Mouse (Mus musculus): ENCODE results near the gene Slc35b3. TPM values are rescaled to one million over a fixed set of nuclear protein-coding genes. Genes with fewer than 3 reads are reported as not detected.

Gene Slc35b3
- polyA plus RNA-seq, 1 experiment from 2014 or later = 30.9 TPM

DNA sequence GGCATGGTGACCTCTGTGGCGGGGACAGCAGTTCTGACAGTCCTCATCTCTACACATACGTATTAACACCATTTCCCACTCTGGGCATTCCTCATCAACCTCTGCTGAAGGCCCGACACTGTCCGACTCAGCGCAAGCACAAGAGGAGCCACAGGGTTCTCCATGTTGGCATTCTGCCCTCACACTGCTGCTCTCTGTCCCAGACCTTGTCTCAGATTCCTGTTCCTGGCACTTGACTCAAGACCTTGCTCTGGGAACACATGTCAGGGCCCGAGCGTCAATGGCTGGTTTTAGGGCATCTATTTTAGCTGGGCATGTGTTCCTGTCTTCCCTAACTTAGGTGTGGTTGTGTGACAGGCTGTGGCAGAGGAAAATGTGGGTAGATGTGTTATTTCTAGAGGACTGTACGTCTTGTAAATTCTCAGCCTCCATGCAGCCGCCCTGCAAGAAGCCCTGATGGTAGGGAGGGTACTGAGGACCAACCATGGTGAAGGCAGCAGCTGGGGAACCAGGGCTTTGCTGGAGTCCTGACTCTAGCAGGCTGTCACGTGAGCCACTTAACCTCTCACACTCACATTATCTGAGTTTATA lies 24.7 kb downstream of the Slc35b3 start:
- Histone ChIP-seq H3K4me3 (no peak overlapping the region), H3K36me3 (peaks cover 43% of the 10 kb centered on the region), H3K9me3 (no peaks in the 10 kb centered on the region), H3K4me1 (no peaks in the 10 kb centered on the region), H3K4me2 (replicated peaks) (no peak overlapping the region), H3K27ac (replicated peaks) (no peak overlapping the region), H3K27me3 (no peaks in the 10 kb centered on the region), H3K9ac (replicated peaks) (no peak overlapping the region)
- 96% methylated on average over 10 of the region's 10 CpGs for WGBS
- ATAC-seq (replicated peaks) = no peak

DNA sequence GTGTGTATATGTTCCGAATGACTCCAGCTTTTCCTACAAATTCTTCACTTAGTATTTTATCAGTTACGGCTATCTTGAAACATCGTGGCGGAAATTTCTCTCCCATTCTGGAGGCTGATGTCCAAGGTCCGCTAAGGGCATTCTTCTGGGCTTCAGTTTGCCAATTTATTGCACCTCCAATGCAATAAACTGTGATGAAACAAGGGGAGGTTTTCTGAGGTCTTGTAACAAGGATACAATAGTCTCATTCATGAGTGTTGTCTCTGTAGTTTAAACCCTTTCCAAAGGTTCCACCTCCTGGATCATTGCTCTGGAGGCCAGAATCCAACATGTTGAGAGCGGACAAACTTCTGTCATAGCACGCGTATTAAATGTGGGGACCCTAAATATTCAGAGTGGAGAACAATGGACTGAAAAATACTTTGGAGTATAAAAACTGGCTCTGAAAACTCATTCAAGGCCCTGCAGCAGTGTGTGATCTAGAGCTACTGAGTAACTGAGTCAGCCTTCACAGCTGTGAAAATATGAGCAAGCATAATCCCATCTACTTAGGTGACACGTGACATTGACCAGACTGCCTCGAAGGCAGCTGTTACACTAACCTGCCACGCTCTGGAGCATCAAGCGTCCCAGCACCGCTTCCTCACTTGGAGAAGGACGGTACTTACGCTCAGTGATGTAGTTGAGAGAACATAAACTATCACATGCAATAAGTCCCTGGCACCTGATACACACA lies 30.7 kb downstream of the Slc35b3 start:
- H3K27me3 ChIP-seq = no peaks in the 10 kb centered on the region
- H3K9ac ChIP-seq (replicated peaks) = no peak overlapping the region
- peaks cover 14% of the 10 kb centered on the region for H3K36me3 ChIP-seq
- H3K4me3 ChIP-seq = no peak overlapping the region
- H3K27ac ChIP-seq (replicated peaks) = no peak overlapping the region
- H3K4me1 ChIP-seq = no peaks in the 10 kb centered on the region
- no peak for ATAC-seq (replicated peaks)
- WGBS = 96% methylated on average over 15 of the region's 15 CpGs
- no peaks in the 10 kb centered on the region for H3K9me3 ChIP-seq
- H3K4me2 ChIP-seq (replicated peaks) = no peak overlapping the region

DNA sequence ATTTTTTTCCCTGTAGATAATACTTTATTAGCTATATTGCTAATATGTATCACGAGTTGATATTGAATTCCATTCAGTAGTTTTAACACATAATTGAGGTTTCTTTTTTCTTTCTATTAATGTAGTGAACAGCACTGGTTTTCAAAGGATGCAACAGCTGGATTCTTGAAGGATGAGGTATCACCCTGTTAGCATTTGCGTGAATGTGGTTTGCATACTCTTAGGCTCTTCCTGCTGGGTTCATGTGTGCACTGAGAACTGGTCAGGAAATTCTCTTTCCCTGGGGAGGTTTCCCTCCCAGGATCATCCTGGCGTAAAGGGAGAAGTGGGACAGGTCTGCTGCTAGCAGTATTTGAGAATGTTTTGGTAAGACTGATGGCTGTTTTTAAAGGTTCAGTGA lies 38.0 kb downstream of the Slc35b3 start:
- Histone ChIP-seq H3K4me2 (replicated peaks) (no peak overlapping the region), H3K9me3 (no peaks in the 10 kb centered on the region), H3K27me3 (no peaks in the 10 kb centered on the region), H3K4me3 (no peak overlapping the region), H3K36me3 (no peaks in the 10 kb centered on the region), H3K27ac (replicated peaks) (no peak overlapping the region), H3K4me1 (peaks cover 8% of the 10 kb centered on the region; the same call in 1 of the 2 replicates), H3K9ac (replicated peaks) (no peak overlapping the region)
- WGBS = 63% methylated on average over 3 of the region's 3 CpGs
- no peak for ATAC-seq (replicated peaks)

DNA sequence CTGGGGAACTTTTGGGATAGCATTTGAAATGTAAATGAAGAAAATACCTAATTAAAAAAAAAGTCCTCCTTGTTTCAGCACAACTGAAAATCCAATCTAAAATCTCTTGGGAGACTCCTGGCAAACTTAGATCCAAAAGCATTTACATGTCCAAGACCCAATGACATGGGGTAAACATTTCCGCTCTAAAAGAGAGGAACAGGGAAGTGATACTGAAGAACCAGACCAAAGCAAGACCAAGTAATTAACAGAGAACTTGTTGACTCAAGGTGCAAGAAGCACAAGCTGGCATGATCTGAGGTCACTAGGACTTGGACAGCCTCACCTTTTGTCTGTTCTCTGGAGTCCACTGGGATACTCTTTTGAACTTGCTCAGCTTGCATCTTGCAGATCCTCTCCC lies 39.4 kb downstream of the Slc35b3 start:
- Histone ChIP-seq H3K27ac (replicated peaks) (no peak overlapping the region), H3K9me3 (no peaks in the 10 kb centered on the region), H3K9ac (replicated peaks) (no peak overlapping the region), H3K36me3 (no peaks in the 10 kb centered on the region), H3K27me3 (no peaks in the 10 kb centered on the region), H3K4me3 (no peak overlapping the region), H3K4me2 (replicated peaks) (no peak overlapping the region), H3K4me1 (peaks cover 8% of the 10 kb centered on the region; the same call in 1 of the 2 replicates)
- ATAC-seq (replicated peaks) = no peak
- WGBS = 89% methylated on average over 1 of the region's 1 CpGs

DNA sequence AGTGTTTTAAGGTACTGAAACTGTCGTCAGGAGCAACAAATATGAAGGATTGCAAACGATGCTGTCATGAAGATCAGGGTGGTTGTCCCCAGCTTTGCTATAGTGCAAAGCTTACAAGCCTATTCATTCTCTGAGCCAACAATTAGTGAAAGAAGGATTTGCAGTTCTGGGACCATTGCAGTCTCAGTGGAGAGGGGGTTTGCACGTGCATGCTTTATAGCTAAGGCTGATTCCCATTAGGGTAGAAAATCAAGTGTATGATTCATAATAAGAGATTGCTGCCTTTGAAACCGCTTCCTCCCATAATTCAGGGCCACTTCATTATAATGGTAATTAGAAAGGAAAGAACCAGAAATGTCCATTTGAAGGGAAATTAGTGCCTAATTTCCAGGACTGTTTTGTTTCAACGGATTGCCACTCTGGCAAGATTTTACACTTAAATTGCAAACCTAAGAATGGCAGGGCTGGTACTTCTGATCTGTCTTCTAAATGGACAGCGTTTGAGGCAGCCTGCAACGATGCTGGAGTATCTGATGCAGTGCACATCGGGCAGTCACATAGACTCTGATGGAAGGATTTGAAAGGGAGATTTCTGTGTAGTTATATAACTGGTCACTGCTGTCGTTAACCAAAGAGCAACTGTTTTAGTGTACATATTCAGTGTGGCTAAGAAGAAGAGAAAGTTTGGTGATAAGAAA lies 42.3 kb downstream of the Slc35b3 start:
- no peaks in the 10 kb centered on the region for H3K9me3 ChIP-seq
- H3K4me3 ChIP-seq = no peak overlapping the region
- no peaks in the 10 kb centered on the region for H3K27me3 ChIP-seq
- H3K4me2 ChIP-seq (replicated peaks) = no peak overlapping the region
- H3K36me3 ChIP-seq = no peaks in the 10 kb centered on the region
- no peak overlapping the region for H3K9ac ChIP-seq (replicated peaks)
- peaks cover 8% of the 10 kb centered on the region; the same call in 1 of the 2 replicates for H3K4me1 ChIP-seq
- ATAC-seq (replicated peaks) = peak; percentile 89
- 15% methylated on average over 9 of the region's 9 CpGs for WGBS
- H3K27ac ChIP-seq (replicated peaks) = peak overlapping the region; percentile 38

DNA sequence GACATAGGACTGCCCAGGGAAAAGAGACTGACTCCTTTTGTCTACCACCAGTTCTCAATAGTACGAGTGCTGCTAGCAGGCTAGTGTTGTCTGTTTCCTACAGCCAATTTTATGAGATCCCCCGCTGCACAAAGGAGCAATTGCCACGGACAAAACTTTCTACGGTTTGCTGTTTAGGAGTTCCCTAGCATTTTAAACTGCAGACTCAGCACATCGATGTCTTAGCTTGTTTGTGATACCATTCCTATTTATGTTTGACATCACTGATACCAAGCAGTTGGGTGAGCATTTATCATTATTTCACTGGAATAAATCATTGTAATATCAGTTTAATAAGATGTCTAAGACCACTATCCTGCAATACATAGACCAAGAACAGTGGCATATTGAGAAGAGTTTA lies 43.1 kb downstream of the Slc35b3 start:
- H3K9ac ChIP-seq (replicated peaks) = no peak overlapping the region
- H3K27me3 ChIP-seq = no peaks in the 10 kb centered on the region
- peak overlapping the region; percentile 38; the same call in 1 of the 2 replicates for H3K27ac ChIP-seq (replicated peaks)
- 0 out of 2 replicates have a peak, but pooled peaks have one; percentile 23 for ATAC-seq (replicated peaks)
- WGBS = 68% methylated on average over 5 of the region's 5 CpGs
- H3K36me3 ChIP-seq = no peaks in the 10 kb centered on the region
- H3K9me3 ChIP-seq = no peaks in the 10 kb centered on the region
- no peak overlapping the region for H3K4me2 ChIP-seq (replicated peaks)
- no peak overlapping the region for H3K4me3 ChIP-seq
- peaks cover 8% of the 10 kb centered on the region; the same call in 1 of the 2 replicates for H3K4me1 ChIP-seq

DNA sequence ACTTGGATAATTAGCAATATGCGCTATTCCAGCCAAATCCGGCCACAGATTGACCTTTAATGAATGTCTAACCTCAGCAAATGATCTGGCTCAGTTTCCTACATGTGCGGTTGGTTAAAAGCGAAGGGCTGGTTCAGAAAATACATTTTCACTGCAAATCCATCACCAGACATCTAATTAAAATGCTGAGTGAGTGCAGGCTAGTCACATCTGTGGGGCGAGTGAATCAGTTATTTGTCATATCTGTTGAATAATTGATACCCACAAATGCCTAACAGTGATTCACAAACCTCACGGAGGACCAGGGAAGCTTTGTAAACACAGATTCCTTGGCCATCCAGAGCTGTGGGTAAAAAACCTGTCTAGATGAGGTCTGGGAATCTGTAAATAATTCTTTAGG lies 45.9 kb downstream of the Slc35b3 start:
- Histone ChIP-seq H3K4me1 (peaks cover 8% of the 10 kb centered on the region; the same call in 1 of the 2 replicates), H3K27me3 (no peaks in the 10 kb centered on the region), H3K4me3 (no peak overlapping the region), H3K36me3 (no peaks in the 10 kb centered on the region), H3K9ac (replicated peaks) (no peak overlapping the region), H3K27ac (replicated peaks) (no peak overlapping the region), H3K4me2 (replicated peaks) (no peak overlapping the region), H3K9me3 (no peaks in the 10 kb centered on the region)
- no peak for ATAC-seq (replicated peaks)
- 73% methylated on average over 6 of the region's 6 CpGs for WGBS

DNA sequence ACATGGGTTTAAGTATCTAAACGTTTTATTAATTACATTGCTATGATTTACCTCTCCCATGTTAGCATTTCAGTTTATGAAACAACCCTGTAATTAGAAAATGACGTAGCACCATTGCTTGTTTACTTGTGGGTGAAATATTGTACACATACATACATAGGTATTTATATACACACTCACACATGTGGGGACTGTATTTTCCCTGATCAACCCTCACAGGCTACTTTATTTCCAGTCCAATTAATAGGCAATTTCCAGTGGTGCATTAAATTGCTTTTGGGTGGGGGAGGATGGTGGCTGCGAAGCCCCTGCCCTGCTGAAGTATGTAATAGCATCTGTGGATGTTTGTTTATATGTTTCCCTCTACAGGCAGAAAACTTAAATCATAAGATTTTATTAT lies 68.3 kb downstream of the Slc35b3 start:
- 73% methylated on average over 3 of the region's 3 CpGs for WGBS
- H3K27me3 ChIP-seq = no peaks in the 10 kb centered on the region

More for the DNA sequence above, 68.3 kb downstream of the Slc35b3 start:
- no peak for ATAC-seq (replicated peaks)
- Histone ChIP-seq H3K4me2 (replicated peaks) (no peak overlapping the region), H3K9ac (replicated peaks) (no peak overlapping the region), H3K4me3 (no peak overlapping the region), H3K9me3 (no peaks in the 10 kb centered on the region), H3K27ac (replicated peaks) (no peak overlapping the region), H3K36me3 (no peaks in the 10 kb centered on the region), H3K4me1 (no peaks in the 10 kb centered on the region)

Data from forebrain, embryonic 15.5 days (tissue).